Mouse (Mus musculus) layer of hippocampus, postnatal 14 days (tissue): ENCODE results near the gene Sash3. TPM values are rescaled to one million over a fixed set of nuclear protein-coding genes. Genes with fewer than 3 reads are reported as not detected.

ENCODE experiments used
- DNase-seq, 2 experiments: peaks; one replicate each; pipeline ENCODE4 v3.0.0; 2021 to 2022; ENCODE audit warnings: low spot score in 2 of 2, mixed read lengths in 1 of 2
- total RNA-seq, 2 experiments: library from RNA; stranded (reverse); gene quantifications; 2 replicates each; pipeline ENCODE4 v1.2.3; 2021

Sash3 gene
- total RNA-seq, 2 experiments from 2014 or later, result 1.0 to 1.9 TPM

- no peak for DNase-seq
These were observed 6.6 kb upstream of the Sash3 start for GRCm38 (mm10) chrX:48139368-48140285.

- no peak for DNase-seq
These were observed 5.9 kb upstream of the Sash3 start for GRCm38 (mm10) chrX:48140286-48140877.

GRCm38 (mm10) chrX:48141481-48141880 is 4.8 kb upstream of the Sash3 start:
- DNase-seq, result no peak

DNA sequence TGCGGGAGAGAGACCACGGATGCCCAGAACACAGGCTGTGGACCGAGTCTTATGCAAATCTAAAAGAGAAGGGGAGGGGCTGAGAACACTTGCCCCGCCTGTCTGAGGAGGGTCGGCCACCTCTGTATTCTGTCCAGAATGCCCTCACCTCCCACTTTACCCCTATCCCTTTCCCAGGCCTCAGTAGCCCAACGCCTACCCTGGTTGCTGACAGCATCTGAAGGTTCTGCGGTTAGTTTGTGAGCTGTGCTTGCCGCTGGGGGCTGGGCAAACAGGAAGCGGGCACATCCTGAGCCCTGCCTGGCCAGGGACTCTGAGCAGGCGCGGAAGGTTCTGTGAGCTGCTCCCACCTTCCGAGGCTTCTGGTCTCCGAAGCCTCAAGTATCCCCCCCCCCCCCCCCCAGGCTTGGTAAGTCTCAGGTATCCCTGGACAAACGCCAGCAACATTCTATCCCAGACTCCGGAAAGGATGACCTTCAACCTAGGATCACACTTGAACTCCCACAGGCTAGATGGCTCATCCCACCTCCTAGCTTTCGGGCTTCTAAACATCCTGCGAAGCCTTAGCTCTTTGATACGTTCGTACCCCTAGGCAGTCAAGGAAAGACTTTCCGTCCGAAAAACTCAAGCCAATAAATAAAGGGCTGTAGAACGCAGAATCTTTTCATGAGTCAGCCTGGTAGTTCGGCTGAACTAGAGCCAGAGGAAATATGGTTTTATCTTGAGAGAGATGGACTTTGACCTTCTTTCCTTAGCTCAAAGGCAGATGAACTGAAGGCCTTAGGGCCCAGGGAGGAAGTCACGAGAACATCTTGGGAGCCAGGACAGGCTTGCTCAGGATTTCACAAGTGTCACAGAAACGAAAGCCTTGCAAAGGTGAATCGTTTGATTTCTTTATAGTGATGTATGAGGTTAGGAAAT is 2.6 kb upstream of the Sash3 start:
- DNase-seq, result no peak

- DNase-seq, result no peak
These were observed 990 bp downstream of the Sash3 start for GRCm38 (mm10) chrX:48147226-48147625.

- DNase-seq, result no peak
These were observed 1.5 kb downstream of the Sash3 start for GRCm38 (mm10) chrX:48147741-48148186.

GRCm38 (mm10) chrX:48152106-48152505 is 5.9 kb downstream of the Sash3 start:
- no peak for DNase-seq

- DNase-seq, result no peak
These were observed 7.2 kb downstream of the Sash3 start for GRCm38 (mm10) chrX:48153414-48153813.

DNA sequence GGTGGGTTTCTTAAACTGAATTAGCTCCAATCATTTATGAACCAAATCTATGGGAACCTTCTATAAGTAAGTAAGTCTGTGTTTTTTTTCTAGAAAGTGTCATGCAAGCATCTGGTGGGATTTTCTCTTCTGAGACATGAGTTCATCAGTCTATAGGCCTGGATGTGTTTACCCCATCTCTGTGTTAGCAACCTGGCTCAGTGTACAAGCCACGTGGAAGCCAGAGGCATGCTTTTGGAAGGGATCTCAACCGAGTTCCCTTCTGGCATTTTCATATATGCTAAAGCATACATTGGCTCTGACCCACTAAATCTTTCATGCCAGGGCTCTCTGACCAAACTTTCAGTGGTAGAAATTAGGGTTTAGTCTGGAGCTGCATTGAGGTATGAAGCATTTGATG is 7.7 kb downstream of the Sash3 start:
- DNase-seq, result no peak

GRCm38 (mm10) chrX:48155489-48155888 is 9.3 kb downstream of the Sash3 start:
- DNase-seq, result peak in 1 of 2 experiments; percentile 23

GRCm38 (mm10) chrX:48157396-48157795 is 11.2 kb downstream of the Sash3 start:
- no peak for DNase-seq

GRCm38 (mm10) chrX:48158229-48158919 is 12.1 kb downstream of the Sash3 start:
- no peak for DNase-seq

DNA sequence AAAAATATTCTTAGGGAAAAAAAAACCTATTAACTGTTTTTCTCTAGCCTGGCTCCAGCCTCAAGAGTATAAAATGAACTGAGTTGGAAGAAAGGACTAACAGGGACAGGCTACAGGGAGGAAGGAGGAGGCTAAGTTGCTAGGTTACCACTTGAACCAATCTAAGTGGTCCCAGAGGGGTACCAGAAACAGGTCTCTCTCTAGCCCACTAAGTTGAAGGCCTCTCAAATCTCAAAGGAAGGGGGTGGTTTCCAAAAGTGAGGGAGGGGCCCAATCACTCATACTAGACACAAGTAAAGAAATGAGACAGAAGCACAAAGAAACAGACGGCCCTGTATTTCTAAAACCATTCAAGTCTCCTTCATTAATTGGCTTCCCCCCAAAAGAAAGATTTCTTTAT is 23.7 kb downstream of the Sash3 start:
- no peak for DNase-seq

DNA sequence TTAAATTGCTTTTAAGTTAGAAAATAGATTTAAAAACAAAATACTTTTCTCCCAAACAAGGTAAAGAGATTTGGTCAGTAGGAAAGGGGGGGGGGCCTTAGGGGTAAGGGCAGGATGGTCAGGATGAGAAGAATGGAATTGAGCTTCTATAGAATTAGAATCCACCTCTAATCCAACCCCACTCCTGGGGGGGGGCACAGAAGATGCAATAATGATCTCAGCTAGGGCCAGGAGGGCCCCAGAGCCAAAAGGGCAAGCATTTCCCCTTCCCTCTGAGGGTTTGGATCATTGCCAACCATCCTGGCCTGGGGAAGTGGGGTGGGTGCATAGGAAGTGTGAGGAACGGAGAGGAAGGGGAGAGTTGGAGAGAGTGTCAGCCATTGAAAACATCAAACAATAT is 24.1 kb downstream of the Sash3 start:
- DNase-seq, result no peak

DNA sequence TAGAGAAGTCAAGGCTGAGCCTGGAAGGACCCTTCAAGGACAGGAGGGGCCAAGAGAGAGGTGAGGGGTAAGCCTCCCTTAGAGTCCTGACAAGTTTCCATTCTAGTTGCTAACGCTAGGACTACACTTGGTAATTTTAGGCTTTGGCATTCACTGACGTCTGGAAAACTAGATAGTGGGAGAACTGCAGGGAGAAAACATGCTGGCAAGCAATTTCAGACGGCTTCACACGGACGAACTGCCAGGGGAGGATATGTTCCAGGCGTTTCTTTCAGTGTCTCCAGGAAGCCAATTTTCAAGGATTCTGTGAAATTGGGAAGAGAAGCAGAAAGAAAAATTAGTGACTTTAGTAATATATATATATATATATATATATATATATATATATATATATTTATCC is 35.6 kb downstream of the Sash3 start:
- DNase-seq, result no peak

- no peak for DNase-seq
These were observed 38.5 kb downstream of the Sash3 start for GRCm38 (mm10) chrX:48184703-48185102.

DNA sequence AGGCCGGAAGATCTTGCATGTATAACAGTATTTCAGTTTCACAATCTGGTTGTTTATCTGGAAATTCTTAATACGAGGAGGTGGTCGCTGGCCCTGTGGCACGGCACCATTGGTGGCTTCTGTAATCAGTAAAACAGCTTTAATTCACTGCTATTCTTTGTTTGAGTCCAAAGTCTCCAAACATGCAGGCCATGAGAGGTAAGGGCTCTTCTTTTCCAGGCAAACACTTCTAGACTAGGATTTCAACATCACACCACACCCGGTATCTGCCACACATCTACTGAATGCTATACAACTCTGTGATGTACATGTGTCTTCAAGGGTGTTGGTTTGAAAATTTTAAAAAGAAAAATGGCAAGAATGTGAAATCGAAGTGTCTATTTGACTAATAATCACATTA is 45.0 kb downstream of the Sash3 start:
- no peak for DNase-seq

- no peak for DNase-seq
These were observed 47.3 kb downstream of the Sash3 start for GRCm38 (mm10) chrX:48193235-48194152.

GRCm38 (mm10) chrX:48197856-48198255 is 51.6 kb downstream of the Sash3 start:
- no peak for DNase-seq

DNA sequence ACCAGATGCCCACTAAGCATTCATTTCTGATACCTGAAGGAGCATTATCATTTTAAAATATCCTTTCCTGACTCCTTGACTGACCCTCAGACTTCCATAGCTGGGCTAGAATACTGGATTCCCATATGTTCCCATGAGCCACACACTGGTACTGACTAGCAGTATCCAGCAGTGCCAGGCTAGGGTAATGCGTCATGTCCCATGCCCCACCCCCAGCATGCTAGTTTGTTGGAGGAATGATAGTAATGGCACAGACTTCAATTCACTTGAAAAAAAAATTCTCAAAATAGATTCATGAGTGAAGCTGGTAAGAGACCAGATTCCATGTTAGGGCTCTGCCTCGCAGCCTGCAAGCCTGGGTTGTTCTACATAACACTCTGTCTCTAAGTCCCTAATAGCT is 52.8 kb downstream of the Sash3 start:
- peak in 1 of 2 experiments; percentile 13 for DNase-seq
